Mouse (Mus musculus): ENCODE measurements around the gene Glud1. TPM values are rescaled to one million over a fixed set of nuclear protein-coding genes. Genes with fewer than 3 reads are reported as not detected.
A peak's percentile ranks its signal among the peaks of the same experiment; 100 is the strongest.
"Not testable (repeated sequence)": the region's sequence is repeated elsewhere in the genome, so short reads cannot be mapped to it uniquely, and the experiment has no call there.

Glud1 gene
- total RNA-seq, 2 experiments from 2014 or later = 316 to 317 TPM

DNA sequence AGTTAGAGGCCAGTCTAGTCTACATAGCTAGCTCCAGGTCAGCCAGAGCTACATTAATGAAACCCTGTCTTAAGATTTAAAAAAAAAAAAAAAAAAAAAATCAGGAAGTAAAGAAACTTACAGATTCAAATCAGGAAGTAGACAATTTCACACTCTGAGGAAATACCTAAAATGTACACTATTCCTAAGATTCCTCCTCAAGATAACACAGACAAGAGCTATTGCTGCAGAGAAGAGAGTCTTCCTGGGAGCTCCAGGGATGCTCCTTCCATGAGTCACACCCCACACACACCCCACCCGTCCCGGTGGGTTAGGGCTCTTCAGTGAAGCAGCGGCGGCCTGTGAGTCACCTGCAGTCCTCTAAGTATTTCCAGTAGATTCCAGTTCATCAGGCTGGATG, 13.5 kb upstream of the Glud1 start:
- Histone ChIP-seq H3K4me3 (no peak overlapping the region), H3K27ac (peak overlapping the region; percentile 19; the same call in 1 of the 2 replicates)
- TF ChIP-seq CTCF (conservative IDR thresholded peaks at IDR 0.05) = no peak
- DNase-seq (ENCODE audit: low spot score in 2 of 2) = no peak

DNA sequence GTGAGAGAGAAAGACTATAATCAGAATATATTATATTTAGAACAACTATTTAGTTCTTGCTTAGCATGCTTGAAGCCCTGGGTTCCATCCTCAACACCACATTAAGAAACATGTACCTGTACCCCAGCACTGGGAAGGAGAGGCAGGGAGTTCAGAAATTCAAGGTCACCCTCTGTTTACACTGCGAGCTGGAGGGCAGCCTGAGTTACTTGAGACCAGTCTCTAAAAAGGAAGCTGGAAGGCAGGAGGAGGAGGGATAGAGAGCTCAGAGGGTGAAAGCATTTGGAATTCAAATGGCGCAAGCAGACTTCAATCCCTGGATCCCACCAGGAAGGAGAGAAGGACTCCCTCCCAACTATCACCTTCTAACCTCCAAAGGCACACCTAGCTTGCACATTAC, 12.9 kb upstream of the Glud1 start:
- TF ChIP-seq CTCF (conservative IDR thresholded peaks at IDR 0.05) = no peak
- DNase-seq (ENCODE audit: low spot score in 2 of 2) = no peak

DNA sequence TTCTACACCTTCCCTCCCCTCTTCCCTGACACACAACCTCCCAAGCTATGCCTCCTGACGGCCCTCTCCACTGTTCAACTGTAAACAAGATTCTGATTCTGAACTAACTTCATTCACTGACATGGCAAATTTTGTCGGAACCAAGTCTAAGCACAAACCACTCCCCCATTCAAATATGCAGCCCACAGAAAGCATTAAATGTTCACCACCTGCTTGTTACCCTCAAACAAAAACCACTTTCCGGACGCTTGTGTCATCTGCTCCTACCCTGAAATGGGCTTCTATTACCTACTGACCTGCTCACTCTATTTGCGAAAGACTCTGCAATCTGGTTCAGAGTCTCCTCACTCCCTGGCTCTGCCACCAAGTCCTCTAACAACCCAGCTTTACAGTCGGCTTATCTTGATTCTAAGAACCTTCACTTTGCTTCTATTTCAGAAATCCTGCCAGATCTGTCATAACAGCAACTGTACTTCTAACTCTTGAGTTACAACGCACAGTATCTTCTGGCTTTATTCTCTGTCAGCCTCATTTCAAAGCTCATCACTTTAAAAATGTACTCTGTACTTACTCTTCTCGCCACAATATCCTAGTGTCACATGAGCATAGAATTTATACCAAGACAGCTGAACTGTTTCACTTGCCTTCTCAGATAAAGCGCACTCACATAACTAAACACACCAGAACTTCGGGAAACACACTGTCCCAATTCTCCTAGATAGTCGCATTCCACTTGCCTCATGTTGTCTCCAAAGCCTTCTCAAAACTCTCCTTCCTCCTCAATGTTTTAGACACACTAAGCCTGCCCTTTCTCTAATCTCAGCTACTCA, 11.4 kb upstream of the Glud1 start:
- Histone ChIP-seq H3K27ac (no peak overlapping the region), H3K4me3 (no peak overlapping the region)
- DNase-seq (ENCODE audit: low spot score in 2 of 2) = no peak
- TF ChIP-seq CTCF (conservative IDR thresholded peaks at IDR 0.05) = no peak

More for the DNA sequence above, 12.9 kb upstream of the Glud1 start:
- H3K27ac ChIP-seq = no peak overlapping the region
- no peak overlapping the region for H3K4me3 ChIP-seq

DNA sequence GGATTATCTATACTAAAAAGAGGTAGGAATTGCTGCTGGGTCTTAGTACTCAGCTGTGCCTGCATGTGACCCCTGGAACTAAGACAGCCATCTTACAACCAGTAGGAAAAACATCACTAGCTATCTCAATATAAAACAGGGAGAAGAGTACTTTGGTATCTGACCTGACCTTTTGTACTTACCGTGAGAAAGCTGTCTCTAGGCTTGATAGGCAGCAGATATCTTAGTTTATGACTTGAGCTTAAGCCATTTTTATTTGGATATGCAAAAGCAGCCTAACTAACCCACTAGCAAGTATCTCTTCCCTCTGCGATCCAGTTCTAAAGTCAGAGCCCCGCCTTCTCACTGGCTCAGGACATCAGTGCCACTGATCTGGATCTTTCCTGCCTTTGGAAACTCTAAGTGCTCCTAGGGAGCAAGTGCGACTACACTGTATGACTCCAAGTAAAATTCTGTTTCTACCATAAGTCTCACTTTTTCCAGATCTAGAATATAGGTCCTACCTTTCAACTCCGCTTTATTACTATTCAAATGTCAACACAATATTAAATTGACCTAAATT, 7.8 kb upstream of the Glud1 start:
- Histone ChIP-seq H3K4me3 (no peak overlapping the region), H3K27ac (no peak overlapping the region)
- TF ChIP-seq CTCF (conservative IDR thresholded peaks at IDR 0.05) = no peak
- DNase-seq (ENCODE audit: low spot score in 2 of 2) = no peak

DNA sequence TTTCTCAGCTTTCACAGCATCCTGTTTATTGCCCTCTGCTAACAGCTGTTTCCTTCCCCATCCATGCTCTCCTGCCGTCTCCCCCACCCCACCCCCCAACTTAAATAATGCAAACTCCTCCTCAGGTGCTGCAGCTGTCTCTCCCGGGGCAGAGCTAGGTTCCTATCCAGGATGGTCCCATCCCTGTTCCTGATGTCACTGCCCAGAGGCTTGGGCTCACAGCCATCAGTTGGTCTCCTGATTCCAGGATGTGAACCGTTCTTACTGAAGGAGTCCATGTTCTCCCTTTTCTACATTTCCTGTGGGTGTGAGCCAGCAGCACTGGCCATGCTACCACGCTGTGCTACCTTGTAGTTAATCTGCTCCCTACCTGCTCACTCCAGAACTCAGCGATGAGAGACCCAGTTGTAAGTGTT, 7.3 kb upstream of the Glud1 start:
- Histone ChIP-seq H3K27ac (no peak overlapping the region), H3K4me3 (no peak overlapping the region)
- TF ChIP-seq CTCF (conservative IDR thresholded peaks at IDR 0.05) = no peak
- DNase-seq (ENCODE audit: low spot score in 2 of 2) = no peak

DNA sequence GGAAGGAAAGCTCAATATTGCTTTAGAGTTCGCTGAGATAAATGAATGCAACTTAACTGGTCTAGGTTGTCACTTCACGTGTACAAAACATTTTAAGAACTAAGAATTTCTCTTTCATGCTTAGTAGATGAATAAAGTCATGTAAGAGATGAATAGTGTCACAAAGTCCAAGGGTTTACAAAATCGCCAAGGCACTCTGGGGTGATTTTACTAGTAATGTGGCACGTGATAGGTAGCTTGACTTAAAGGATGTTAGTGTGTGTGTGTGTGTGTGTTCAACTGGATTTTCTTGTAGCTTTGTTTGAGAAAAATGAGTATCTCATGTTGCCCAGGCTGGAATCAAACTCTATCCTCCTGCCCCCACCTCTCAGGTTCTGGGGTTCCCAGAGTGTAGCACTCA, 1.3 kb upstream of the Glud1 start:
- TF ChIP-seq CTCF (conservative IDR thresholded peaks at IDR 0.05) = no peak
- Histone ChIP-seq H3K4me3 (no peak overlapping the region), H3K27ac (no peak overlapping the region)
- no peak for DNase-seq (ENCODE audit: low spot score in 2 of 2)

DNA sequence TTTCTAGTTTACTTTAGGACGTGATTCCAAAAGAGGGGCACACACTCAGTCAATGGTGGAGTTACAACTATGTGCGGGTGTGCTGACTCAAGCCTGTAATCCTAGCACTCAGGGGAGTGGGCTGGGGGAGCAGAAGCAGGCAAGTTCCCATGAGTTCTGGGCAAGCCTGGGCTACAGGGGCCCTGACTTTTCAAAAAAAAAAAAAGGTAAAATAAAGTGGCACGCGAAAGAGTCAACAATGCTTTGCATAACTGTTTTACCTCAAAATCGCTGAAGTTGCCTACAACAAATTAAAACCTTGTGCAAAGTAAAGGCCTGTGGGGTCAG, 657 bp upstream of the Glud1 start:
- no peak for TF ChIP-seq CTCF (conservative IDR thresholded peaks at IDR 0.05)
- Histone ChIP-seq H3K4me3 (peak overlapping the region; percentile 95), H3K27ac (peak overlapping the region; percentile 96)
- no peak for DNase-seq (ENCODE audit: low spot score in 2 of 2)

DNA sequence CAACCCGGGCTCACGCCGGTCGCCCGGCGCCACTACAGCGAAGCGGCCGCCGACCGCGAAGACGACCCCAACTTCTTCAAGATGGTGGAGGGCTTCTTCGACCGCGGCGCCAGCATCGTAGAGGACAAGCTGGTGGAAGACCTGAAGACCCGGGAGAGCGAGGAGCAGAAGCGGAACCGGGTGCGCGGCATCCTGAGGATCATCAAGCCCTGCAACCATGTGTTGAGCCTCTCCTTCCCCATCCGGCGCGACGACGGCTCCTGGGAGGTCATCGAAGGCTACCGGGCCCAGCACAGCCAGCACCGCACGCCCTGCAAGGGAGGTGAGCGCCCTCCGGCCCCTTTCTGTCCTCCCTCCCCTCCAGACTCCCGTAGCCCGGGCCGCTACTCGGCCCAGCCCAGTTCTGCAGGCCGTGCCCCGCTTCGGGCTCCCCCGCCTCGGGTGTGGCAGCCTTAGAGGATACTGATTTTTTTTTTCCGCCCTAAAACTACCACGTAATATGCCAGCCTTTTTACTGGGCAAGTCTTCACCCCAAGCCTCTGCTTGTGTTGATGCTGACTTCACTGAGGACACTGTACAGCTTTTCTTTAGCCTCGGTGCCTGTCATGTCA, 599 bp downstream of the Glud1 start:
- peak; percentile 17 for DNase-seq (ENCODE audit: low spot score in 2 of 2)
- no peak for TF ChIP-seq CTCF (conservative IDR thresholded peaks at IDR 0.05)
- Histone ChIP-seq H3K27ac (peak overlapping the region; percentile 95), H3K4me3 (peak overlapping the region; percentile 95)

DNA sequence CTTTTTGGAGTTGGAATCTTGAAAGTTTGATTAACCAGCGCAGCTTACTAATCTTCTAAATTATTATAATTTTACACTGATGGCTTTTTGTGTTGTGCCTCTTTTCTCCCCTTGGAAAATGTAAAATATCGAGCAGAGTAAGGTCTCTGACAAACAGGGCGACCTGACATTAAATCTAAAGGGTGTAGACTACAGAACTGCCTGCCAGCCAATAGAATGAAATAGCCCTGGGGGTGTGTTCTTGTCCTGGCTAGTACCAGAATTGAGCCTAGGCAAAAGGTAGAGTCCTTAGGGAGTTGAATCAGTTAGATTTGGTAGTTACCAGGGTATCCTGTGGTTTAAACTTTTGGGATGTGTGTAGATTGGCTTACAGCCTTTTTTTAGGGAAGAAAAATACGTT, 1.2 kb downstream of the Glud1 start:
- H3K27ac ChIP-seq = peak overlapping the region; percentile 95

DNA sequence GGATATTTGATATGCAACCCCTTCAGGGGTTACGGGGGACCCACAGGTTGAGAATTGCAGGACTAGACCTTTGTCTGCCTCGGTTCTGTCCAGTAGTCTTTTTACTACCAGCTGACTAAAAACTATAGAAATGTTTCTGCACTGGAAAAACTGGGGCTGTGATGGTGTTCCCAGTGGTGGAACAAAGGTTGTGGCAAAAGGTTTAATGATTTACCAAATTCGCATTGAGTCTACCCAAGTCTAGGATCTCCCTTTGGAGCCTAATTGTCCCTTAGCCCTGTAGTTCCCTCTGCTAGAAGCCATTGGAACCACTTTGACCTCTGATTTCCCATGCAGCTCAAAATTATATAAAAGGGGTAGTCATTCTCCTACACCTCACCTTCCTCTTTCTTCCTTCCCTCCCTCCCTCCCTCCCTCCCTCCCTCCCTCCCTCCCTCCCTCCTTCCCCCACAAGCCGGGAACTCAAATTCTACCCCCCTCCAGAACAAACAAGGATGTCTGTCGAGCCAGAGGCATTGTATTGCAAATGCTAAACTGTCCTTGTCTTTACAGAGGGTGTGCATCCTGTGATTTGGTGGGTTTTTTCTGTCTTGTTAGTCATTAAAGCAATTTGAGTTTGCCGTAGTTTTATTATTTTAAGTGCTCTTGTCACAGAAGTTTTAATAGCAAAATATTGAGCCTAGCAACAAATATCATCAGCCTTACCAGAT, 2.0 kb downstream of the Glud1 start:
- Histone ChIP-seq H3K4me3 (peak overlapping the region; percentile 95), H3K27ac (peak overlapping the region; percentile 95)
- no peak for TF ChIP-seq CTCF (conservative IDR thresholded peaks at IDR 0.05)
- DNase-seq (ENCODE audit: low spot score in 2 of 2) = no peak

More for the DNA sequence above, 1.2 kb downstream of the Glud1 start:
- no peak for DNase-seq (ENCODE audit: low spot score in 2 of 2)
- H3K4me3 ChIP-seq = peak overlapping the region; percentile 95
- no peak for TF ChIP-seq CTCF (conservative IDR thresholded peaks at IDR 0.05)

DNA sequence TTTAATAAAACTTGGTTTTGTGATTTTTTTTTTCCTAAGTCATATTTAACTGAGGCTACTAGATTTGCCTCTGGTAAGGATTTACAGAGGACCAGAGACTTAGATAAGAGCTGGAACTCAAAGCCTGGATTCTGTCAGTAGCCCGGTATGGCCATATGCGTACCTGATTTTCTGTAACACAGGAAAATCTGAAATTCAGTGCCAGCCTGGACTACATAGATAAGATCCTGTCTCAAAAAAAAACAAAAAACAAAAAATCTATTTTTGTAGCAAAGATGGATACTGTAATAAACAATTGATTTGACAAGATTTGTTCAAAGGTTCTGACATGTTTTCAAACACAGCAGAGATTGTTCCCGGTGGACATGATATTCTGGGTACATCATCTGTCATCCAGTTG, 3.1 kb downstream of the Glud1 start:
- no peak for DNase-seq (ENCODE audit: low spot score in 2 of 2)
- no peak for TF ChIP-seq CTCF (conservative IDR thresholded peaks at IDR 0.05)
- Histone ChIP-seq H3K27ac (peak overlapping the region; percentile 95), H3K4me3 (peak overlapping the region; percentile 95)

DNA sequence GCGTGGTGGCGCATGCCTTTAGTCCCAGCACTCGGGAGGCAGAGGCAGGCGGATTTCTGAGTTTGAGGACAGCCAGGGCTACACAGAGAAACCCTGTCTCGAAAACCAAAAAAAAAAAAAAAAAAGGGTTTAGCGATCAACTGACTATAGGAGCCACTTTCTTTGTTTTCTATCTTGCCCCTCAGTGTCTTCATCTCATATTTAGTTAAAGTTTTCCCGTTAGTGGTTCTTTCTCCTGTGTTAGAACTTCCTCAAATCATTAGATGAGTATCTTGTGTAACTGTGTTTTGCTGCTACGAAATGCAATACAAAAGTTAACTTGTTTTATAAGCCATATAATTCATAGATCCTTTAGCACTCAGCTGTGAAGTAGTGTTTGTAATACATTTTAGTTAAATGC, 3.9 kb downstream of the Glud1 start:
- not testable (repeated sequence) for DNase-seq (ENCODE audit: low spot score in 2 of 2); H3K27ac ChIP-seq
- peak overlapping the region; percentile 95; the same call in 1 of the 2 replicates for H3K4me3 ChIP-seq

DNA sequence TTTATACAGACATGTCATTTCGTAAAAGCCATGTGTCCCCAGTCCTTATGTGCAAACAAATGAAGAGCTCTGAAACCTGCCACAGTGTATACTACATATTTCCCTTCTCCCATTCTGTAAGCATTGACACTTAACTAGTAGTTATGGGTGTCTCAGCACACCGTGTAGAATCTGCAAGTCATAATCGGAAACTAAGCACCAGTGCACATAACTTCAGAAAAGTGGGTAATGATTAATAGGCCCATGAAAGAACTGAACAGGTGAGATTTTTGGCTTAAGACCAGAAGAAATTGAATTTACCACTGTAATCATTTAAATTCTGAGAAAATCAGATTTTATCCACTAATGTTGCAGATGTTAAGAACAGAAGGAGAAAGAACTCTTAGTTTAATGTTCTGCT, 4.3 kb downstream of the Glud1 start:
- Histone ChIP-seq H3K4me3 (peak overlapping the region; percentile 95; the same call in 1 of the 2 replicates), H3K27ac (no peak overlapping the region)
- TF ChIP-seq CTCF (conservative IDR thresholded peaks at IDR 0.05) = no peak
- DNase-seq (ENCODE audit: low spot score in 2 of 2) = no peak

All from layer of hippocampus, adult 2 months (tissue).